Mouse (Mus musculus) right cerebral cortex, postnatal 25 days (tissue): Measurements from ENCODE around the gene Col4a2.
A peak's percentile ranks its signal among the peaks of the same experiment; 100 is the strongest.

Source experiments
- DNase-seq: peaks from one replicate; pipeline ENCODE4 v3.0.0; 2022

The Col4a2 gene

GRCm38 (mm10) chr8:11312349-11313175 lies at the start of gene Col4a2, which contains the start of gene Col4a1:
TSS of gene Col4a2 (plus strand) at chr8:11312805.
TSS of gene Col4a1 (minus strand) at chr8:11312826.
- DNase-seq: peak; percentile 88

GRCm38 (mm10) chr8:11263848-11264247 lies 48.8 kb upstream of the Col4a2 start:
- no peak for DNase-seq

- no peak for DNase-seq
Observed at GRCm38 (mm10) chr8:11265971-11266370, 46.6 kb upstream of the Col4a2 start.

- no peak for DNase-seq
Observed at GRCm38 (mm10) chr8:11266471-11266870, 46.1 kb upstream of the Col4a2 start.

GRCm38 (mm10) chr8:11268753-11269152 lies 43.9 kb upstream of the Col4a2 start:
- no peak for DNase-seq

- DNase-seq: no peak
Observed at GRCm38 (mm10) chr8:11270826-11271225, 41.8 kb upstream of the Col4a2 start.

- no peak for DNase-seq
Observed at GRCm38 (mm10) chr8:11272205-11272604, 40.4 kb upstream of the Col4a2 start.

GRCm38 (mm10) chr8:11273506-11274158 lies 39.0 kb upstream of the Col4a2 start:
- DNase-seq: peak; percentile 82

- DNase-seq: no peak
Observed at GRCm38 (mm10) chr8:11274415-11274814, 38.2 kb upstream of the Col4a2 start.

- no peak for DNase-seq
Observed at GRCm38 (mm10) chr8:11276286-11276685, 36.3 kb upstream of the Col4a2 start.

- no peak for DNase-seq
Observed at GRCm38 (mm10) chr8:11277602-11278051, 35.0 kb upstream of the Col4a2 start.

GRCm38 (mm10) chr8:11278101-11278611 lies 34.4 kb upstream of the Col4a2 start:
- DNase-seq: no peak

GRCm38 (mm10) chr8:11279296-11279826 lies 33.2 kb upstream of the Col4a2 start:
- no peak for DNase-seq

GRCm38 (mm10) chr8:11280721-11281268 lies 31.8 kb upstream of the Col4a2 start:
- no peak for DNase-seq

- no peak for DNase-seq
Observed at GRCm38 (mm10) chr8:11282139-11282538, 30.5 kb upstream of the Col4a2 start.

- DNase-seq: no peak
Observed at GRCm38 (mm10) chr8:11282696-11283095, 29.9 kb upstream of the Col4a2 start.

- DNase-seq: no peak
Observed at GRCm38 (mm10) chr8:11283217-11283616, 29.4 kb upstream of the Col4a2 start.

- DNase-seq: no peak
Observed at GRCm38 (mm10) chr8:11285437-11285836, 27.2 kb upstream of the Col4a2 start.

GRCm38 (mm10) chr8:11287139-11287538 lies 25.5 kb upstream of the Col4a2 start:
- DNase-seq: no peak

GRCm38 (mm10) chr8:11288286-11288685 lies 24.3 kb upstream of the Col4a2 start:
- DNase-seq: no peak

GRCm38 (mm10) chr8:11290533-11290932 lies 22.1 kb upstream of the Col4a2 start:
- no peak for DNase-seq

- no peak for DNase-seq
Observed at GRCm38 (mm10) chr8:11292611-11293010, 20.0 kb upstream of the Col4a2 start.

- no peak for DNase-seq
Observed at GRCm38 (mm10) chr8:11296282-11296943, 16.2 kb upstream of the Col4a2 start.
